Mouse (Mus musculus): ENCODE data around the gene Kri1. TPM values are rescaled to one million over a fixed set of nuclear protein-coding genes. Genes with fewer than 3 reads are reported as not detected.

The Kri1 gene
- polyA plus RNA-seq, 1 experiment from 2014 or later = 8.9 TPM

GRCm38 (mm10) chr9:21322211-21322916 lies 34.6 kb upstream of the Kri1 start:
- Histone ChIP-seq H3K4me2 (replicated peaks; ENCODE audit: low read depth, low read length) (peak overlapping the region; percentile 72; the same call in 1 of the 2 replicates), H3K4me3 (ENCODE audit: low read depth, low read length) (peak overlapping the region; percentile 68; the same call in 1 of the 2 replicates), H3K36me3 (ENCODE audit: insufficient read depth, low read length) (no peaks in the 10 kb centered on the region), H3K27ac (ENCODE audit: low read length) (peak overlapping the region; percentile 83; the same call in 1 of the 2 replicates), H3K4me1 (ENCODE audit: insufficient read depth, low read depth, low read length) (peaks cover 6% of the 10 kb centered on the region), H3K9me3 (ENCODE audit: low read length) (no peaks in the 10 kb centered on the region), H3K27me3 (replicated peaks; ENCODE audit: insufficient read depth, low read length) (no peaks in the 10 kb centered on the region), H3K9ac (replicated peaks; ENCODE audit: low read depth) (no peak overlapping the region)
- ATAC-seq (no peak), DNase-seq (ENCODE audit: low spot score) (no peak)
- 78% methylated on average over 19 of the region's 19 CpGs for WGBS
- TF ChIP-seq EP300 (IDR thresholded peaks at IDR 0.05) (no peak), CTCF (IDR thresholded peaks at IDR 0.05) (no peak)

GRCm38 (mm10) chr9:21321513-21321835 lies 33.7 kb upstream of the Kri1 start:
- H3K4me2 ChIP-seq (replicated peaks; ENCODE audit: low read depth, low read length) = peak overlapping the region; percentile 72
- no peaks in the 10 kb centered on the region for H3K27me3 ChIP-seq (replicated peaks; ENCODE audit: insufficient read depth, low read length)
- H3K4me1 ChIP-seq (ENCODE audit: insufficient read depth, low read depth, low read length) = peaks cover 3% of the 10 kb centered on the region; the same call in 1 of the 2 replicates
- no peaks in the 10 kb centered on the region for H3K9me3 ChIP-seq (ENCODE audit: low read length)
- 4% methylated on average over 6 of the region's 6 CpGs for WGBS
- peak overlapping the region; percentile 83; the same call in 1 of the 2 replicates for H3K27ac ChIP-seq (ENCODE audit: low read length)
- H3K9ac ChIP-seq (replicated peaks; ENCODE audit: low read depth) = peak overlapping the region; percentile 62
- DNase-seq (ENCODE audit: low spot score) (peak; percentile 58), ATAC-seq (peak; percentile 3; the same call in 1 of the 2 replicates)
- TF ChIP-seq EP300 (IDR thresholded peaks at IDR 0.05) (no peak), CTCF (IDR thresholded peaks at IDR 0.05) (no peak)
- H3K4me3 ChIP-seq (ENCODE audit: low read depth, low read length) = peak overlapping the region; percentile 68
- no peaks in the 10 kb centered on the region for H3K36me3 ChIP-seq (ENCODE audit: insufficient read depth, low read length)

GRCm38 (mm10) chr9:21320619-21321512 lies 33.1 kb upstream of the Kri1 start, which contains the start of gene Slc44a2:
Gene Slc44a2 (plus strand): TSS chr9:21320698.
- H3K36me3 ChIP-seq (ENCODE audit: insufficient read depth, low read length) = no peaks in the 10 kb centered on the region
- peak within 1 kb of the TSS; percentile 83 for H3K27ac ChIP-seq (ENCODE audit: low read length)
- TF ChIP-seq CTCF (IDR thresholded peaks at IDR 0.05) (peak; percentile 36), EP300 (IDR thresholded peaks at IDR 0.05) (no peak)
- H3K9me3 ChIP-seq (ENCODE audit: low read length) = no peaks in the 10 kb centered on the region
- H3K4me2 ChIP-seq (replicated peaks; ENCODE audit: low read depth, low read length) = peak within 1 kb of the TSS; percentile 72
- DNase-seq (ENCODE audit: low spot score) (peak; percentile 88), ATAC-seq (peak; percentile 94)
- whole genome bisulfite sequencing = 1% methylated on average over 52 of the region's 52 CpGs
- peaks cover 3% of the 10 kb centered on the region; the same call in 1 of the 2 replicates for H3K4me1 ChIP-seq (ENCODE audit: insufficient read depth, low read depth, low read length)
- H3K9ac ChIP-seq (replicated peaks; ENCODE audit: low read depth) = peak within 1 kb of the TSS; percentile 62
- no peaks in the 10 kb centered on the region for H3K27me3 ChIP-seq (replicated peaks; ENCODE audit: insufficient read depth, low read length)
- H3K4me3 ChIP-seq (ENCODE audit: low read depth, low read length) = peak within 1 kb of the TSS; percentile 68

GRCm38 (mm10) chr9:21320280-21320618 lies 32.5 kb upstream of the Kri1 start:
- 24% methylated on average over 4 of the region's 4 CpGs for WGBS
- no peak for DNase-seq (ENCODE audit: low spot score)
- no peaks in the 10 kb centered on the region for H3K27me3 ChIP-seq (replicated peaks; ENCODE audit: insufficient read depth, low read length)
- peak overlapping the region; percentile 68 for H3K4me3 ChIP-seq (ENCODE audit: low read depth, low read length)
- H3K27ac ChIP-seq (ENCODE audit: low read length) = no peak overlapping the region
- no peak overlapping the region; the same call in 1 of the 2 replicates for H3K9ac ChIP-seq (replicated peaks; ENCODE audit: low read depth)
- H3K4me1 ChIP-seq (ENCODE audit: insufficient read depth, low read depth, low read length) = peaks cover 3% of the 10 kb centered on the region; the same call in 1 of the 2 replicates
- no peak for TF ChIP-seq CTCF (IDR thresholded peaks at IDR 0.05)
- no peak for TF ChIP-seq EP300 (IDR thresholded peaks at IDR 0.05)
- H3K4me2 ChIP-seq (replicated peaks; ENCODE audit: low read depth, low read length) = peak overlapping the region; percentile 72
- H3K36me3 ChIP-seq (ENCODE audit: insufficient read depth, low read length) = no peaks in the 10 kb centered on the region
- no peak for ATAC-seq
- H3K9me3 ChIP-seq (ENCODE audit: low read length) = no peaks in the 10 kb centered on the region

GRCm38 (mm10) chr9:21319503-21319902 lies 31.7 kb upstream of the Kri1 start:
- Histone ChIP-seq H3K9ac (replicated peaks; ENCODE audit: low read depth) (no peak overlapping the region), H3K27me3 (replicated peaks; ENCODE audit: insufficient read depth, low read length) (no peaks in the 10 kb centered on the region), H3K4me3 (ENCODE audit: low read depth, low read length) (no peak overlapping the region), H3K9me3 (ENCODE audit: low read length) (no peaks in the 10 kb centered on the region), H3K4me2 (replicated peaks; ENCODE audit: low read depth, low read length) (no peak overlapping the region), H3K36me3 (ENCODE audit: insufficient read depth, low read length) (no peaks in the 10 kb centered on the region), H3K27ac (ENCODE audit: low read length) (no peak overlapping the region), H3K4me1 (ENCODE audit: insufficient read depth, low read depth, low read length) (peaks cover 3% of the 10 kb centered on the region; the same call in 1 of the 2 replicates)
- DNase-seq (ENCODE audit: low spot score) (no peak), ATAC-seq (no peak)
- 94% methylated on average over 4 of the region's 4 CpGs for WGBS
- TF ChIP-seq EP300 (IDR thresholded peaks at IDR 0.05) = no peak
- peak; percentile 34 for TF ChIP-seq CTCF (IDR thresholded peaks at IDR 0.05)

GRCm38 (mm10) chr9:21318792-21319191 lies 31.0 kb upstream of the Kri1 start:
- Histone ChIP-seq H3K4me2 (replicated peaks; ENCODE audit: low read depth, low read length) (no peak overlapping the region), H3K9me3 (ENCODE audit: low read length) (no peaks in the 10 kb centered on the region), H3K9ac (replicated peaks; ENCODE audit: low read depth) (no peak overlapping the region), H3K36me3 (ENCODE audit: insufficient read depth, low read length) (no peaks in the 10 kb centered on the region), H3K27ac (ENCODE audit: low read length) (no peak overlapping the region), H3K4me1 (ENCODE audit: insufficient read depth, low read depth, low read length) (peaks cover 3% of the 10 kb centered on the region; the same call in 1 of the 2 replicates), H3K4me3 (ENCODE audit: low read depth, low read length) (no peak overlapping the region), H3K27me3 (replicated peaks; ENCODE audit: insufficient read depth, low read length) (no peaks in the 10 kb centered on the region)
- TF ChIP-seq EP300 (IDR thresholded peaks at IDR 0.05) = no peak
- no peak for TF ChIP-seq CTCF (IDR thresholded peaks at IDR 0.05)
- DNase-seq (ENCODE audit: low spot score) (no peak), ATAC-seq (no peak)
- WGBS = 93% methylated on average over 6 of the region's 6 CpGs

Data from lung, postnatal 0 days (tissue).